Mouse (Mus musculus): ENCODE results near the gene Gast. TPM values are rescaled to one million over a fixed set of nuclear protein-coding genes. Genes with fewer than 3 reads are reported as not detected.
"Not testable (repeated sequence)": the region's sequence is repeated elsewhere in the genome, so short reads cannot be mapped to it uniquely, and the experiment has no call there.

Gast gene
- polyA plus RNA-seq, 2 experiments = not detected

- ATAC-seq (ENCODE audit: insufficient read depth) = no peak
- Histone ChIP-seq H3K36me3 (replicated peaks; ENCODE audit: control insufficient read depth, insufficient read depth, low read depth) (no peaks in the 10 kb centered on the region), H3K9me3 (ENCODE audit: control insufficient read depth, low read length) (no peaks in the 10 kb centered on the region), H3K4me2 (ENCODE audit: low read depth) (no peak overlapping the region), H3K4me3 (ENCODE audit: insufficient read depth in 1 of 2, low read depth in 2 of 2, low read length in 2 of 2) (no peak overlapping the region), H3K9ac (replicated peaks) (no peak overlapping the region), H3K27me3 (ENCODE audit: control insufficient read depth, insufficient read depth, low read length) (peaks cover 60% of the 10 kb centered on the region), H3K27ac (no peak overlapping the region), H3K4me1 (replicated peaks; ENCODE audit: control insufficient read depth in 2 of 2, insufficient read depth in 2 of 2, low read length in 1 of 2) (no peaks in the 10 kb centered on the region)
- DNase-seq (ENCODE audit: low read depth in 3 of 3, low spot score in 3 of 3) = no peak
- 43% methylated on average over 5 of the region's 5 CpGs for WGBS (ENCODE audit: insufficient replicate concordance)
- TF ChIP-seq CTCF (IDR thresholded peaks at IDR 0.05; ENCODE audit: low read depth) (no peak), EP300 (IDR thresholded peaks at IDR 0.05; ENCODE audit: low read depth) (no peak)
Observed at GRCm38 (mm10) chr11:100357408-100357807, 23.2 kb downstream of the Gast start.

- no peak overlapping the region for H3K4me3 ChIP-seq (ENCODE audit: insufficient read depth in 1 of 2, low read depth in 2 of 2, low read length in 2 of 2)
- WGBS (ENCODE audit: insufficient replicate concordance) = 30% methylated on average over 6 of the region's 6 CpGs
- TF ChIP-seq CTCF (IDR thresholded peaks at IDR 0.05; ENCODE audit: low read depth) (no peak), EP300 (IDR thresholded peaks at IDR 0.05; ENCODE audit: low read depth) (no peak)
- H3K9ac ChIP-seq (replicated peaks) = no peak overlapping the region
- H3K27me3 ChIP-seq (ENCODE audit: control insufficient read depth, insufficient read depth, low read length) = peaks cover 38% of the 10 kb centered on the region
- no peaks in the 10 kb centered on the region for H3K36me3 ChIP-seq (replicated peaks; ENCODE audit: control insufficient read depth, insufficient read depth, low read depth)
- no peak overlapping the region for H3K27ac ChIP-seq
- no peak for DNase-seq (ENCODE audit: low read depth in 3 of 3, low spot score in 3 of 3)
- H3K4me1 ChIP-seq (replicated peaks; ENCODE audit: control insufficient read depth in 2 of 2, insufficient read depth in 2 of 2, low read length in 1 of 2) = no peaks in the 10 kb centered on the region
- no peaks in the 10 kb centered on the region for H3K9me3 ChIP-seq (ENCODE audit: control insufficient read depth, low read length)
- H3K4me2 ChIP-seq (ENCODE audit: low read depth) = no peak overlapping the region
- ATAC-seq (ENCODE audit: insufficient read depth) = no peak
Observed at GRCm38 (mm10) chr11:100360175-100360574, 26.0 kb downstream of the Gast start.

GRCm38 (mm10) chr11:100361059-100361458, 26.9 kb downstream of the Gast start:
- not testable (repeated sequence) for H3K36me3 ChIP-seq (replicated peaks; ENCODE audit: control insufficient read depth, insufficient read depth, low read depth); H3K4me1 ChIP-seq (replicated peaks; ENCODE audit: control insufficient read depth in 2 of 2, insufficient read depth in 2 of 2, low read length in 1 of 2); H3K9me3 ChIP-seq (ENCODE audit: control insufficient read depth, low read length); H3K4me2 ChIP-seq (ENCODE audit: low read depth); ATAC-seq (ENCODE audit: insufficient read depth); H3K4me3 ChIP-seq (ENCODE audit: insufficient read depth in 1 of 2, low read depth in 2 of 2, low read length in 2 of 2); H3K9ac ChIP-seq (replicated peaks); DNase-seq (ENCODE audit: low read depth in 3 of 3, low spot score in 3 of 3); H3K27ac ChIP-seq
- no CpG with 5 or more reads among the region's 13 CpGs for WGBS (ENCODE audit: insufficient replicate concordance)
- H3K27me3 ChIP-seq (ENCODE audit: control insufficient read depth, insufficient read depth, low read length) = peaks cover 29% of the 10 kb centered on the region

GRCm38 (mm10) chr11:100362209-100362978, 28.2 kb downstream of the Gast start:
- Histone ChIP-seq H3K4me3 (ENCODE audit: insufficient read depth in 1 of 2, low read depth in 2 of 2, low read length in 2 of 2) (no peak overlapping the region), H3K4me2 (ENCODE audit: low read depth) (no peak overlapping the region), H3K36me3 (replicated peaks; ENCODE audit: control insufficient read depth, insufficient read depth, low read depth) (no peaks in the 10 kb centered on the region), H3K4me1 (replicated peaks; ENCODE audit: control insufficient read depth in 2 of 2, insufficient read depth in 2 of 2, low read length in 1 of 2) (no peaks in the 10 kb centered on the region), H3K9me3 (ENCODE audit: control insufficient read depth, low read length) (no peaks in the 10 kb centered on the region), H3K27ac (no peak overlapping the region), H3K9ac (replicated peaks) (no peak overlapping the region), H3K27me3 (ENCODE audit: control insufficient read depth, insufficient read depth, low read length) (peaks cover 16% of the 10 kb centered on the region)
- WGBS (ENCODE audit: insufficient replicate concordance) = 8% methylated on average over 8 of the region's 8 CpGs
- no peak for ATAC-seq (ENCODE audit: insufficient read depth)
- DNase-seq (ENCODE audit: low read depth in 3 of 3, low spot score in 3 of 3) = peak; percentile 18 to 29 (median 26)
- peak; percentile 90 for TF ChIP-seq CTCF (IDR thresholded peaks at IDR 0.05; ENCODE audit: low read depth)
- no peak for TF ChIP-seq EP300 (IDR thresholded peaks at IDR 0.05; ENCODE audit: low read depth)

- DNase-seq (ENCODE audit: low read depth in 3 of 3, low spot score in 3 of 3) (no peak), ATAC-seq (ENCODE audit: insufficient read depth) (no peak)
- WGBS (ENCODE audit: insufficient replicate concordance) = 16% methylated on average over 12 of the region's 12 CpGs
- no peaks in the 10 kb centered on the region for H3K4me1 ChIP-seq (replicated peaks; ENCODE audit: control insufficient read depth in 2 of 2, insufficient read depth in 2 of 2, low read length in 1 of 2)
- H3K4me2 ChIP-seq (ENCODE audit: low read depth) = no peak overlapping the region
- no peak overlapping the region for H3K27ac ChIP-seq
- no peak overlapping the region for H3K4me3 ChIP-seq (ENCODE audit: insufficient read depth in 1 of 2, low read depth in 2 of 2, low read length in 2 of 2)
- H3K36me3 ChIP-seq (replicated peaks; ENCODE audit: control insufficient read depth, insufficient read depth, low read depth) = no peaks in the 10 kb centered on the region
- H3K9me3 ChIP-seq (ENCODE audit: control insufficient read depth, low read length) = no peaks in the 10 kb centered on the region
- H3K27me3 ChIP-seq (ENCODE audit: control insufficient read depth, insufficient read depth, low read length) = peaks cover 15% of the 10 kb centered on the region; the same call in 1 of the 2 replicates
- H3K9ac ChIP-seq (replicated peaks) = no peak overlapping the region
- TF ChIP-seq CTCF (IDR thresholded peaks at IDR 0.05; ENCODE audit: low read depth) = peak; percentile 83
- no peak for TF ChIP-seq EP300 (IDR thresholded peaks at IDR 0.05; ENCODE audit: low read depth)
Observed at GRCm38 (mm10) chr11:100362979-100363562, 28.9 kb downstream of the Gast start.
